Mouse (Mus musculus): ENCODE measurements around the gene Vmn1r227. TPM values are rescaled to one million over a fixed set of nuclear protein-coding genes. Genes with fewer than 3 reads are reported as not detected.

Vmn1r227 gene
- polyA plus RNA-seq (2015; fragmentation: Illumina TruSeq; extraction: RNeasy Lipid Tissue Mini Kit (QIAGEN cat#74804); ENCODE audit: insufficient read depth, low read depth, low replicate concordance), result not detected

GRCm38 (mm10) chr17:20729543-20729942 is at the start of gene Vmn1r227:
Gene Vmn1r227 (plus strand): TSS chr17:20729843.

GRCm38 (mm10) chr17:20682543-20682942 is 47.1 kb upstream of the Vmn1r227 start, which contains the start of gene Vmn1r226:
Gene Vmn1r226 (plus strand): TSS chr17:20682843.

GRCm38 (mm10) chr17:20786057-20786456 is 56.4 kb downstream of the Vmn1r227 start, which contains the start of gene Vmn1r228:
Gene Vmn1r228 (minus strand): TSS chr17:20786157.

Other genes with a start within 250 kb of the Vmn1r227 start
- not detected for gene Vmn2r108, start 248.5 kb upstream of the Vmn1r227 start, polyA plus RNA-seq (2015; fragmentation: Illumina TruSeq; extraction: RNeasy Lipid Tissue Mini Kit (QIAGEN cat#74804); ENCODE audit: insufficient read depth, low read depth, low replicate concordance)
- not detected for gene Vmn1r225, start 231.7 kb upstream of the Vmn1r227 start, polyA plus RNA-seq (2015; fragmentation: Illumina TruSeq; extraction: RNeasy Lipid Tissue Mini Kit (QIAGEN cat#74804); ENCODE audit: insufficient read depth, low read depth, low replicate concordance)
- gene Vmn2r109, start 165.1 kb upstream of the Vmn1r227 start, polyA plus RNA-seq (2015; fragmentation: Illumina TruSeq; extraction: RNeasy Lipid Tissue Mini Kit (QIAGEN cat#74804); ENCODE audit: insufficient read depth, low read depth, low replicate concordance), result not detected
- not detected for gene Vmn2r110, start 133.4 kb upstream of the Vmn1r227 start, polyA plus RNA-seq (2015; fragmentation: Illumina TruSeq; extraction: RNeasy Lipid Tissue Mini Kit (QIAGEN cat#74804); ENCODE audit: insufficient read depth, low read depth, low replicate concordance)
- gene Fpr-rs3, start 105.0 kb upstream of the Vmn1r227 start, polyA plus RNA-seq (2015; fragmentation: Illumina TruSeq; extraction: RNeasy Lipid Tissue Mini Kit (QIAGEN cat#74804); ENCODE audit: insufficient read depth, low read depth, low replicate concordance), result not detected
- not detected for gene Vmn1r226, start 47.0 kb upstream of the Vmn1r227 start, polyA plus RNA-seq (2015; fragmentation: Illumina TruSeq; extraction: RNeasy Lipid Tissue Mini Kit (QIAGEN cat#74804); ENCODE audit: insufficient read depth, low read depth, low replicate concordance)
- gene Vmn1r228, start 56.3 kb downstream of the Vmn1r227 start, polyA plus RNA-seq (2015; fragmentation: Illumina TruSeq; extraction: RNeasy Lipid Tissue Mini Kit (QIAGEN cat#74804); ENCODE audit: insufficient read depth, low read depth, low replicate concordance), result not detected
- not detected for gene Vmn1r229, start 81.7 kb downstream of the Vmn1r227 start, polyA plus RNA-seq (2015; fragmentation: Illumina TruSeq; extraction: RNeasy Lipid Tissue Mini Kit (QIAGEN cat#74804); ENCODE audit: insufficient read depth, low read depth, low replicate concordance)
- gene Vmn1r230, start 110.6 kb downstream of the Vmn1r227 start, polyA plus RNA-seq (2015; fragmentation: Illumina TruSeq; extraction: RNeasy Lipid Tissue Mini Kit (QIAGEN cat#74804); ENCODE audit: insufficient read depth, low read depth, low replicate concordance), result not detected
- not detected for gene Vmn1r231, start 175.2 kb downstream of the Vmn1r227 start, polyA plus RNA-seq (2015; fragmentation: Illumina TruSeq; extraction: RNeasy Lipid Tissue Mini Kit (QIAGEN cat#74804); ENCODE audit: insufficient read depth, low read depth, low replicate concordance)
- gene Vmn1r232, start 189.9 kb downstream of the Vmn1r227 start, polyA plus RNA-seq (2015; fragmentation: Illumina TruSeq; extraction: RNeasy Lipid Tissue Mini Kit (QIAGEN cat#74804); ENCODE audit: insufficient read depth, low read depth, low replicate concordance), result not detected
- gene Ppp2r1a, start 215.5 kb downstream of the Vmn1r227 start, polyA plus RNA-seq (2015; fragmentation: Illumina TruSeq; extraction: RNeasy Lipid Tissue Mini Kit (QIAGEN cat#74804); ENCODE audit: insufficient read depth, low read depth, low replicate concordance), result 57.1 TPM

Measured in pancreas, adult 10 weeks (tissue).